Mouse (Mus musculus) neutrophil, adult 83 days (primary cell): ENCODE measurements around the gene Cyp3a59. TPM values are rescaled to one million over a fixed set of nuclear protein-coding genes. Genes with fewer than 3 reads are reported as not detected.

Source experiments
- total RNA-seq, 2 experiments: library from RNA; stranded (reverse); gene quantifications; one replicate each; pipeline ENCODE4 v1.2.4; 2023

Gene Cyp3a59
- not detected for total RNA-seq

DNA sequence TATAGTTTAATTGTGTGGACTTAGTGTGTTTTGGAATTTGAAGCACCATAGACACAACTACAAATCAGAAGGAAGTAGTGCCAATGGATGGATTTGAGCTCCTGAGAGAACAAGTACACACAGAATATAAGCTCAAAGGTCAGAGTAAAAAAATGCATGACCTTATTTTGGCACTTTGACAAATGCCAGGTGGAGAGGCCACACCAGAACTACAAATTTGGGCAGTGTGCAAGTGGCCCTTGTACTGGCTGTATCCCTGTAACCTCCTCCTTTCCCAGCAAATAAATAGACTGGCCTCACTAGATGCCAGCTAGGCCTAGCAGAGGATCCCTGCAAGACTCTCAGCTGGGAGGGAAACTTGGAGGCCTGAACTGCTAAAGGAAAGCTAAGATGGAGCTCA is at the start of gene Cyp3a59:
TSS of gene Cyp3a59 (plus strand) at position 313 of the 400 bp plus-strand sequence.

DNA sequence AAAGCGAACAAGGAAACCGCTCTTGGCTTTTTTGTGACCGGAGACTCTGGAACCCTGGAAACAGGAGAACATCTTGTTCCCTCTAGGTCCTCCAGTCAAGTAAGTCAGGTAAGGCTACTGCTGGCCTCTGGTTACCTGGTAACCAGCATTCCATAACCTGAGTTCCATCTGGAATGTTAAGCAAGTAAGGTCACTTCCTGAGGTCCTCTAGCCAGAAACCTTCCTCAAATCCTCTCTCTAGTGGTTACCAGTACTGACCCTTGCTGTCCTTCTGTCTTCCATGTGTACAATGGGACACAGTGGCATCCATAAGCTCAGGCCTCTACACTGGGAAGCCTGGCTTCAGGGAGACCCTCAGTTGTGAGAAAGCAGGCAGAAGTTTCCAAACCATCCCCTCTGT is 81.4 kb downstream of the Cyp3a59 start, which contains the start of gene Gm5565:
TSS of gene Gm5565 (minus strand) at position 101 of the 400 bp plus-strand sequence.

Other genes starting within 250 kb of the Cyp3a59 start
- not detected for gene Cyp3a11, start 199.3 kb upstream of the Cyp3a59 start, total RNA-seq
- not detected for gene Cyp3a25, start 69.6 kb upstream of the Cyp3a59 start, total RNA-seq
- not detected for gene Gm5565, start 81.3 kb downstream of the Cyp3a59 start, total RNA-seq
- not detected for gene Gm6309, start 91.5 kb downstream of the Cyp3a59 start, total RNA-seq
- under 1 TPM; 0.46 to 0.55 TPM for gene 1700001J03Rik, start 106.0 kb downstream of the Cyp3a59 start, total RNA-seq
- 10 to 100 TPM; 29.3 to 32.6 TPM for gene Rnf6, start 142.3 kb downstream of the Cyp3a59 start, total RNA-seq
- 10 to 100 TPM; 22.5 to 22.6 TPM for gene Cdk8, start 152.0 kb downstream of the Cyp3a59 start, total RNA-seq